Mouse (Mus musculus) forebrain, embryonic 13.5 days (tissue): Measurements from ENCODE around the gene Dppa4. TPM values are rescaled to one million over a fixed set of nuclear protein-coding genes. Genes with fewer than 3 reads are reported as not detected.

ENCODE experiments used
- ATAC-seq: fragments of 200-750 bp; cut with Nextera tagmentation; 2 replicates; pipeline ENCODE4 v1.8.0; 2017
- H3K27ac ChIP-seq: fragments of 300-500 bp; sonication (generic); 2 replicates; pipeline ENCODE4 v1.5.1; 2015; ENCODE audit warnings: inconsistent platforms, mild to moderate bottlenecking, moderate library complexity
- H3K27me3 ChIP-seq: fragments of 300-500 bp; sonication (generic); 2 replicates; pipeline ENCODE4 v1.6.1; 2015; ENCODE audit warnings: mild to moderate bottlenecking, inconsistent platforms
- H3K36me3 ChIP-seq: fragments of 300-500 bp; sonication (generic); 2 replicates; pipeline ENCODE4 v1.6.1; 2015; ENCODE audit warnings: mild to moderate bottlenecking, inconsistent platforms; ENCODE audit not compliant: poor library complexity, severe bottlenecking
- H3K4me1 ChIP-seq: fragments of 300-500 bp; sonication (generic); 2 replicates; pipeline ENCODE4 v1.6.1; 2015; ENCODE audit warnings: inconsistent platforms
- H3K4me2 ChIP-seq: fragments of 300-500 bp; sonication (generic); 2 replicates; pipeline ENCODE4 v1.6.1; 2015; ENCODE audit warnings: inconsistent platforms, mild to moderate bottlenecking, moderate library complexity
- H3K4me3 ChIP-seq: fragments of 300-500 bp; sonication (generic); 2 replicates; pipeline ENCODE4 v1.5.1; 2015; ENCODE audit warnings: mild to moderate bottlenecking, inconsistent platforms
- H3K9ac ChIP-seq: fragments of 300-500 bp; sonication (generic); 2 replicates; pipeline ENCODE4 v1.6.1; 2015; ENCODE audit warnings: mild to moderate bottlenecking, inconsistent platforms
- H3K9me3 ChIP-seq: fragments of 300-500 bp; sonication (generic); replicated peaks from 2 replicates; pipeline ENCODE4 v1.6.1; 2016; ENCODE audit warnings: inconsistent platforms
- WGBS: fragments of 180-500 bp; shearing (Covaris S2); methylation state at CpG from one replicate; pipeline ENCODE4 v1.1.7; 2015; 5-methylcytosine and 5-hydroxymethylcytosine counted together
- polyA plus RNA-seq: library from polyadenylated mRNA; unstranded; fragments of >200 nt; fragmentation: Nextera tagmentation; extraction: Ambion mirVana; gene quantifications from 2 replicates; pipeline ENCODE4 v1.2.1, GENCODE M21; 2015

Gene Dppa4
- polyA plus RNA-seq, 1 experiment from 2014 or later: not detected

DNA sequence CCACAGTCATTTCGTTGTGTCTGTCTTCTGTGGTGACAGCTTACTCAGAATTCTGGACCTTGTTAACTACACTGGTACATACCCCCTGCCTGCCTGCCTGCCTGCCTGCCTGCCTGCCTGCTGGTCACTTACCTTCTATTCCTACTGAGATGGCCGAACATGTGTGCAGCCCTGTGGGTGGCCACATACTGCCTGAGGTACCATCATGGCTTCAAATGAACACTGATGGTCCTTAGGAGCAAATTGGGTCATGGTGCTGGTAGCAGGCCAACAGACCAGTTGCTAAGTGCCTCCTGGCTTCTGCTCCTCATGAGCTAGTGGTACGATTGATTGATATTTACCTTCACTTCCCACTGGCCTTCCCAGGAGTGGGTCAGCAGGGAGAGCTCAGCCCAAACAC lies 48.3 kb downstream of the Dppa4 start:
- Histone ChIP-seq H3K4me2 (no peak overlapping the region), H3K4me1 (no peaks in the 10 kb centered on the region), H3K9me3 (no peaks in the 10 kb centered on the region), H3K36me3 (no peaks in the 10 kb centered on the region), H3K4me3 (no peak overlapping the region), H3K27me3 (no peaks in the 10 kb centered on the region), H3K27ac (no peak overlapping the region), H3K9ac (no peak overlapping the region)
- no peak for ATAC-seq
- 78% methylated on average over 3 of the region's 3 CpGs for WGBS

DNA sequence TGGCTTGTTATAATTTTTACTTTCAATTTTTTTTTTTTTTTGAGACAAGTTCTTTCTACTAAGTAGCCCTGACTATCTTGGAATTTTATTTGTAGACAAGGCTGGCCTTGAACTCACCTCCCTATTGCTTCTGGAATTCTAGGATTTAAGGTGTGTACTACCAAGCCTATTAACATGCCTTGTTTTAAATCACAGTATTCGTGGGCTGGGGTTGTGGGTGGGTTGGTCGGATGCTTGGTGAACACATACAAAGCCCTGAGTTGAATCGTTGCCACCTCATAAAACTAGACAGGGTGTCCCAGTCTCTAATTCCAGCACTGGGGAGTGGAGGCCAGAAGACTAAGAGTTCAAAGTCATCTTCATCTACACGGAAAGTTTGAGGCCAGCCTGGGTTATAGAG lies 51.8 kb downstream of the Dppa4 start:
- WGBS: 90% methylated on average over 4 of the region's 4 CpGs
- Histone ChIP-seq H3K27ac (no peak overlapping the region), H3K4me3 (no peak overlapping the region), H3K9me3 (no peaks in the 10 kb centered on the region), H3K36me3 (no peaks in the 10 kb centered on the region), H3K27me3 (no peaks in the 10 kb centered on the region), H3K4me1 (no peaks in the 10 kb centered on the region), H3K4me2 (no peak overlapping the region), H3K9ac (no peak overlapping the region)
- ATAC-seq: no peak

Other genes with a start within 250 kb of the Dppa4 start
- not detected in 2 replicates for gene Dppa2, start 20.2 kb downstream of the Dppa4 start, polyA plus RNA-seq
- not detected in 2 replicates for gene Gm5485, start 128.7 kb downstream of the Dppa4 start, polyA plus RNA-seq
- not detected in 2 replicates for gene Morc1, start 147.5 kb downstream of the Dppa4 start, polyA plus RNA-seq